Mouse (Mus musculus) cerebellum, adult 2 months (tissue): ENCODE data around the gene Hcst.

Experiments
- CTCF ChIP-seq: fragments of 200-500 bp; IDR thresholded peaks from 2 replicates; pipeline ENCODE4 v1.5.1; 2011; ENCODE audit warnings: low read depth, mild to moderate bottlenecking, control low read depth, low read length, moderate library complexity, borderline replicate concordance; ENCODE audit not compliant: insufficient read depth
- POLR2A ChIP-seq: fragments of 200-500 bp; IDR thresholded peaks from 2 replicates; pipeline ENCODE4 v1.6.1; 2011; ENCODE audit warnings: low read length, control low read depth, borderline replicate concordance; ENCODE audit not compliant: insufficient read depth

GRCm38 (mm10) chr7:30394379-30394778, 25.3 kb downstream of the Hcst start:
- TF ChIP-seq CTCF (no peak), POLR2A (no peak)
